Mouse (Mus musculus): ENCODE data around the gene Kpna3.

Gene Kpna3

GRCm38 (mm10) chr14:61405761-61406160, 33.9 kb downstream of the Kpna3 start:
- no peak for ATAC-seq (ENCODE audit: insufficient number of reproducible peaks, low FRiP score, low TSS enrichment)

DNA sequence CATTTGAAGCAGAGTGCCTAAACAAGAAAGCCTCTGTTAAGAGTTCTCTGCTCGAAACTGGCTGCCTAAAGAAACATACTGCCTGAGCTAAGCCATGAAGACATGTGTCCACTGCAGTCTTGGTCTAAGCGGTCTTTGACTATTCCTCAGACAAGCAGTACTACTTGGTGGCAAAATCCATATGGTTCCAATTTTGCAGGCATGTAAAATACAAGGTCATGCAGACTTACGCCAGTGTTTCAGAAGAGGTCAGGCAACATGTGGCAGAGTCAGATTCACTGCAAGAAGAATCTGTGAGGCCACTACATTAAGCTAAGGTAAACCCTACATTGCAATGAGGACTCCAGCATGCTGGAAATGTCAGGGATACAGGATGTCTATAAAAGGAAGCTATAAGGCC, 34.7 kb downstream of the Kpna3 start:
- no peak for ATAC-seq (ENCODE audit: insufficient number of reproducible peaks, low FRiP score, low TSS enrichment)

DNA sequence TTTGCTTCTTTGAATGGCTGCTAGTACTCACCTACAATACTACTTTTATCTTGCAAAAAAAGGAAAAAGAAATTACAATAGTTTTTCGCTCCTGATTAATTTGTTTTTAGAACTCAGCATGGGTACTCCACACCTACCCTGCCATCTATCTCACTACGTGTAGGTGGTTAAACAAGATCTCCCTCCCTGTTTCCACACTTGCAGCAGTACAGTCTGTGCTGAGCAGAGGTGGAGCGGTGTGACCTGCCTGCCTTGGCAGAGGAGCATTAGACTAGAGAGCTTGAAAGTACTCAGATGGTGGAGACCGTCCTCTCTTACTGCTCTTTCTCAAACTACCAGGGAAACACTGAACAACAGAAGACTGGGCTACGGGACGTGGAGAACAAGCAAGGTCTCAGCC, 44.9 kb downstream of the Kpna3 start:
- no peak for ATAC-seq (ENCODE audit: insufficient number of reproducible peaks, low FRiP score, low TSS enrichment)

DNA sequence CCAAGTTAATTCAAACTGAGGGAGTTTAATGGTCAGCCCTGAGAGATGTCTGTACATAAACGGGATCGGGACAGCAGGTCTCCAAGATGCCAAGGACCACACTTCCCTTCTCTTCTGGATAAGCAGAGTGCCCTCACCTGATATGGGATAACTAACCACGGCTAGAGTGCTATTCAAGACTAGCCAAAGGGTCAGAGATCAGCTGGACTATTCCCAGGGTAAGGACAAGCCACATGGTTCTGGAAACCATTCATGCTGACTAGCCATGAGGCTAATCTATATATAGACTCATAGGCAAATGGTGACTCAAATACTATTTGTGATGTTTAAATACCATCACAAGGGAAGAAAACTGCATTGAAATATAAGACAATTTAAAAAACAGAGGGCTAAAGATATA, 49.1 kb downstream of the Kpna3 start:
- no peak for ATAC-seq (ENCODE audit: insufficient number of reproducible peaks, low FRiP score, low TSS enrichment)

- ATAC-seq (ENCODE audit: insufficient number of reproducible peaks, low FRiP score, low TSS enrichment): no peak
Measured at GRCm38 (mm10) chr14:61367290-61367689, 72.4 kb downstream of the Kpna3 start.

- ATAC-seq (ENCODE audit: insufficient number of reproducible peaks, low FRiP score, low TSS enrichment): no peak
Measured at GRCm38 (mm10) chr14:61364656-61365055, 75.0 kb downstream of the Kpna3 start.

GRCm38 (mm10) chr14:61363734-61364133, 75.9 kb downstream of the Kpna3 start:
- ATAC-seq (ENCODE audit: insufficient number of reproducible peaks, low FRiP score, low TSS enrichment): no peak

DNA sequence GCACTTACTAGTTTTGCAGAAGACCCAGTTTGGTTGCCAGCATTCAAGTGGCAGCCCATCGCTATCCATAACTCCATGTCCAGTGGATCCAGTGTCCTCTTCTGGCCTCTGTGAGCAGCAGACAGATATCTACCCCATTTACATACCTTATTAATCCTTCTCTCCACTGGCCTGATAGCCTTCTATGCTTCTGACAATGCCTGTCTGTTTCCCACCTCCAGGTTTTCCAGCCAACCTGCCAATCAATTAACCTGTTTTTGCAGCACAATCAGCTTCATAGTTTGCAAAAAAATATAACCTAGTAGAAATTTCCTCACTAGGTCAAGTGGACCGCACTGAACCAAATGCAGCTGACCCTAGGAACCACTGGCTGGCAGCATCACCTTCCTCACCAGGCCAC, 77.4 kb downstream of the Kpna3 start:
- no peak for ATAC-seq (ENCODE audit: insufficient number of reproducible peaks, low FRiP score, low TSS enrichment)

- no peak for ATAC-seq (ENCODE audit: insufficient number of reproducible peaks, low FRiP score, low TSS enrichment)
Measured at GRCm38 (mm10) chr14:61360981-61361511, 78.6 kb downstream of the Kpna3 start.

DNA sequence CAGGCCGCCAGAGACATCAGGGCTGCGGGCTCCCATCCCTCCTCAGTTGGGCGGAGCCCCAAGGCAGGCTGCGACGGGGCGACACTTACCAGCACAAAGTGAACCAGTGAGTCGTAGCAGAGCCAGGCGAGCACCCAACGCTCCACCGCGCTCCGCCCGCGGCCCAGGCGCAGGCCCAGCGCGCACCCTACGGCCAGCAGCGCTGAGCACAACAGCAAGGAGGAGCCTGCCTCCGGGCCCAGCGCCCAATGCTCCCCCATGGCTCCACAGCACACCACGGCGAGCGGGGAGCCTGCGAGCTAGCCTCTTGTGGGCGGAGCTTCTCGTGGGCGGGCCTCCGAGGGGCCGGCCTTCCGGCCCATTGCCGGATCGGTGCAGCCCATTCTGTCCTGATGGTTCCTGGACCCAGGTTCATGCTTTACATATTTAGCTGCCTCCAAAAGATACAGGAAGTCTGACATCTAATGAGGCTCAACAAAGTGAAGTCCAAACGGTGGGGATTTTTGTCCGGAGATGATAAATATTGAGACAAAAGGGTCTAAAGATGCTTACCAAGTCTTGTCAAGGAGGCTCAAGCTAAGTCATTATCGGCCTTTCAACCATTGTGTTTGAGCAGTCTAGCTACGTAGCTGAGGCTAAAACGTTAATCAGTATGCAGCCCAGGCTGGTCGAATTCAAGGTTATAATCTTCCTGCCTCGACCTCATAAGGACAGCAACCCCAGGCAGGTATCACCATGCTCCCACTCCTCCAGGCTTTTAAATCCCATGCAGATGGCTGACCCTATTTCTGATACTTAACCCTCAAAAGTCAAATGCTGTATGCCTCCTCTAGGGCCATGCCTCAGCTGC, 79.3 kb downstream of the Kpna3 start, which contains the start of gene Ebpl:
TSS of gene Ebpl (minus strand) at position 309 of the 850 bp plus-strand sequence.
- peak; percentile 95 for ATAC-seq (ENCODE audit: insufficient number of reproducible peaks, low FRiP score, low TSS enrichment)

DNA sequence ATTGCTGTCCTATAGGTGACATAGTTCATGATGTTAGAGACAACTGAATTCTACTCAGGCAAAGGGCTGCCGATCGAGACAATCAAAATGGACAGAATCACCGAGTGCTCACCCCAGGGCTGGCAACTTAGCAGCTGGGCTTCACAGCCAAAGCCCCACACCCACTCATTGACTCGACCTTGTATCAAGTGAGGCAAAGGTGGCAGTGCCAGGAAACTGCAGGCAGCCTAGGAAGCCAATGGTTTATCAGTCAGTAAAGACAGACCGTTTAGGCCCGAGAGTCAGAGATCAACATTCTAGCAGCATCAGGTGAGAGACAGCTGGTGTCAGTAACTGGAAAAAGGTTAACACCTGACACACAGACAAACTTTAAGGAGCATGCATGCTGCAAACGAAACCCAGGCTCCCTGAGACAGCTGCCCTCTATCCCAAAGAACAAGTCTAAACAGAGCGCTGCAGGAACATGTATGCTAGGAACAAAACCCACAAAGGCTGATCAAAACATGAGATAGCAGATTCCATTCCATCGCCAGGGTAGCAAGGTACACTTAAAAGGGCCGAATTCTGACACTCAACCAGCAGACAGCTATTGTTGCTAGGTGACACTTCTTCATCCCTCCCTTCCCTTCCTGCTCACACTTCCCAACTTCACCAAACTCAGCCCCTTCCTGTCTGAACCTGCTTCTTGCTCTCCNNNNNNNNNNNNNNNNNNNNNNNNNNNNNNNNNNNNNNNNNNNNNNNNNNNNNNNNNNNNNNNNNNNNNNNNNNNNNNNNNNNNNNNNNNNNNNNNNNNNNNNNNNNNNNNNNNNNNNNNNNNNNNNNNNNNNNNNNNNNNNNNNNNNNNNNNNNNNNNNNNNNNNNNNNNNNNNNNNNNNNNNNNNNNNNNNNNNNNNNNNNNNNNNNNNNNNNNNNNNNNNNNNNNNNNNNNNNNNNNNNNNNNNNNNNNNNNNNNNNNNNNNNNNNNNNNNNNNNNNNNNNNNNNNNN, 85.1 kb downstream of the Kpna3 start:
- no peak for ATAC-seq (ENCODE audit: insufficient number of reproducible peaks, low FRiP score, low TSS enrichment)

DNA sequence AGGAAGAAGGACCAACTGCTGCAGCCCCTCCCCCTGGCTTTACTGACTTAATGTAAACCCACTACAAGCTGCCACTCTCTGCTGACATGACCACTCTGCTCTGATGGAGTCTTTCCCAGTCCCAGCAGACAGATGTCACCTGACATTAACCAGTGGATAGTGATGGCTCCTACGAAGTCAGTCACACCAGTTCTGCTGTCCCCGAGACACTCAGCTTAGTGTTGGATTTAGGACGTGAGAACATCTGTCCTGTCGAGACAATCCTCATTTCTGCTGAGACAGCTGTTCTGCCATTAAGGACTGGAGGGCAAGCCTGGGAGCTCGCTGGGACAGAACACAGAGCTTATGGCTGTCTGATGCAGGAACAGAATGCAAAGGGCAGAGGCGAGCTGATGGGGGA, 88.9 kb downstream of the Kpna3 start:
- ATAC-seq (ENCODE audit: insufficient number of reproducible peaks, low FRiP score, low TSS enrichment): no peak

GRCm38 (mm10) chr14:61349876-61350275, 89.8 kb downstream of the Kpna3 start:
- ATAC-seq (ENCODE audit: insufficient number of reproducible peaks, low FRiP score, low TSS enrichment): no peak

- ATAC-seq (ENCODE audit: insufficient number of reproducible peaks, low FRiP score, low TSS enrichment): 0 out of 2 replicates have a peak, but pooled peaks have one; percentile 61
Measured at GRCm38 (mm10) chr14:61346827-61347698, 92.6 kb downstream of the Kpna3 start.

DNA sequence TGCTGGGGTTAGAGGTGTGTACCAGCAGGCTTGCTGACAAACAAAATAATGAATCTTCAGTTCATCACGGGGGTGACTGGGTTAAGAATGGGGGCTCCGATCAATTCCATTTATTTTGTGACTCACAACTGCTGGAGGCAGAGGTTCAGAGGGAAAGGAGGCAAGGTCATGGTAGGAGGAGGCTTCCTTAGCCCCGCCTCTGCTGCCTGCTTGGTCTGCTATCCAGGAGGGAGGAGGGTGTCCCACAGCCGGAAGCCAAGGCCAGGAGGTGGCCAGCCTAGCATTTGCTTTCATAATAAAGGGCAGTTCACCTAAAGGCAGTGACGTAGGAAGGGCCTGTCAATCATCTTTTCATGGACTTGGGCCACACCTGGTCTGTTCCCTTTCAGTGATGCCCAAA, 95.1 kb downstream of the Kpna3 start:
- ATAC-seq (ENCODE audit: insufficient number of reproducible peaks, low FRiP score, low TSS enrichment): no peak

DNA sequence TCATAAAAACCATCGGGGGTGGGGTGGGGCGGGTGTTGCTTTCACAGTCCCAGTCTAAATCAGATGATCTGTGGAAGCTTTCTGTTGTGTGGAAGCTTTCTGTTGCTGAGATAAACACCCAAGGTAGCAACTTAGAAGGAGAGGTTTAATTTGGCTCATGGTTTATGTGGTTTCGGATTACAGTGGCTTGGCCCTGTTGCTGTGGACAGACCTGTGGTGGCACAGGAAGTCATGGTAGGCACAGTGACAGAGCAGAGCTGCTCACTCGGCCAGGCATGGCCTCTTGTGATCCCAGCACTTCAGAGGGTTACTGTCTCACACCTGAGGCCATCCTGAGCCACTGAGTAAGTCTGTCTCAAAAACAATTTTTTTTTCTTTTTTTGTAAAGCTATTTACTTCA, 100.3 kb downstream of the Kpna3 start:
- no peak for ATAC-seq (ENCODE audit: insufficient number of reproducible peaks, low FRiP score, low TSS enrichment)

DNA sequence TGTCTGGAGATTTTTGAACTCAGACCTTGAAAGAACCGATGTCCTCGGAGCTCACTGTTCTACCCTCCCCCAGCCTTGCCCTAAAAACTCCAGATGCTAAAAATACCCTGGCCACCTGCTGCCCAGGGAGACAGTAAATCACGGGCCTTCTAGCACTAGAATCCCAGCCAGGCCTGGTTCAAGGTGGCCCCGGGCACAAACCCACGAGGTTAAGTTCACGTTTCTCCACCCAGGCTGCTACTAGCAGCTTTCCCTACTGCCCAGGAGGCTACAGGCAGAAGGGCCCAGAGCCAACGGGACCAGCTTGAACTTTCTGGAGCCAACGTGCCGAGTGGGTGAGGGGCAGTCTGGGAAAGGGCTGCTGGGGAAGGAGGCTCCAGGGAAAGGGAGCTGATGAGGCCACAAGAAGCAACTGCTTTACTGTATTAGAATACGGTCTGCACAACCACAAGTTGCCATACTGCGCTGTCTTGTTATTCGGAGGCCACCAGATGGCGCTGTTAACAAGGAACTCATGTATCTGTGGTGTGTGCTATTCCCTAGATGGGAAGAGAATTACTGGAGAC, 108.6 kb downstream of the Kpna3 start:
- peak; percentile 70 for ATAC-seq (ENCODE audit: insufficient number of reproducible peaks, low FRiP score, low TSS enrichment)

DNA sequence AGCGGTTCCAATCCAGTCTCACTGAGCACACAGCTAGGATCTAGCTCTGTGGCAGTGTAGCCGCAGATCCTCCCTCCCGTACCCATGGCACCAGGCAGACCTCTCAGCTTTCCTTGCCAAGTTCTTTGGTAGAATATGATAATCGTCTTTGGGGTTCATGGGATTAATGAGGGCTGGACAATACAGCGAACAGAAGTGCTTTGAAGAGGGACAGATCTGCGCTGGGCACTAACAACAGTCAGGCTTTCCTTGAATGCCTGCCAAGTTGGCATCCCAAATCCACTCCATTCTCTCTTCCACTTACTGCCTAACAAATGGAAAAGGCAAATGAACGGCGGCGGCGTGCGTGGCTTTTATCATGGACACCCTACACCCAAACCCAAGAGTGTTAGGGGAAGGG, 109.1 kb downstream of the Kpna3 start:
- no peak for ATAC-seq (ENCODE audit: insufficient number of reproducible peaks, low FRiP score, low TSS enrichment)

- ATAC-seq (ENCODE audit: insufficient number of reproducible peaks, low FRiP score, low TSS enrichment): peak; percentile 88
Measured at GRCm38 (mm10) chr14:61327618-61328450, 111.8 kb downstream of the Kpna3 start.
